Mouse (Mus musculus) spleen, adult 2 months (tissue): ENCODE results near the gene Zhx3.

ENCODE experiments used
- CTCF ChIP-seq: fragments of 200-500 bp; IDR thresholded peaks from 2 replicates; pipeline ENCODE4 v1.5.1; 2011; ENCODE audit warnings: mild to moderate bottlenecking, inconsistent platforms; ENCODE audit not compliant: insufficient read depth, insufficient read length, insufficient replicate concordance; ENCODE audit errors: extremely low read depth
- POLR2A ChIP-seq: fragments of 200-500 bp; IDR thresholded peaks from 2 replicates; pipeline ENCODE4 v1.6.1; 2011; ENCODE audit warnings: low read depth, low read length, inconsistent platforms

GRCm38 (mm10) chr2:160804794-160805527 lies 67.8 kb downstream of the Zhx3 start:
- TF ChIP-seq CTCF (no peak), POLR2A (no peak)
